Mouse (Mus musculus): ENCODE measurements around the gene Faf1. TPM values are rescaled to one million over a fixed set of nuclear protein-coding genes. Genes with fewer than 3 reads are reported as not detected.

Faf1 gene
- polyA plus RNA-seq, 1 experiment from 2014 or later, result 19.3 TPM

DNA sequence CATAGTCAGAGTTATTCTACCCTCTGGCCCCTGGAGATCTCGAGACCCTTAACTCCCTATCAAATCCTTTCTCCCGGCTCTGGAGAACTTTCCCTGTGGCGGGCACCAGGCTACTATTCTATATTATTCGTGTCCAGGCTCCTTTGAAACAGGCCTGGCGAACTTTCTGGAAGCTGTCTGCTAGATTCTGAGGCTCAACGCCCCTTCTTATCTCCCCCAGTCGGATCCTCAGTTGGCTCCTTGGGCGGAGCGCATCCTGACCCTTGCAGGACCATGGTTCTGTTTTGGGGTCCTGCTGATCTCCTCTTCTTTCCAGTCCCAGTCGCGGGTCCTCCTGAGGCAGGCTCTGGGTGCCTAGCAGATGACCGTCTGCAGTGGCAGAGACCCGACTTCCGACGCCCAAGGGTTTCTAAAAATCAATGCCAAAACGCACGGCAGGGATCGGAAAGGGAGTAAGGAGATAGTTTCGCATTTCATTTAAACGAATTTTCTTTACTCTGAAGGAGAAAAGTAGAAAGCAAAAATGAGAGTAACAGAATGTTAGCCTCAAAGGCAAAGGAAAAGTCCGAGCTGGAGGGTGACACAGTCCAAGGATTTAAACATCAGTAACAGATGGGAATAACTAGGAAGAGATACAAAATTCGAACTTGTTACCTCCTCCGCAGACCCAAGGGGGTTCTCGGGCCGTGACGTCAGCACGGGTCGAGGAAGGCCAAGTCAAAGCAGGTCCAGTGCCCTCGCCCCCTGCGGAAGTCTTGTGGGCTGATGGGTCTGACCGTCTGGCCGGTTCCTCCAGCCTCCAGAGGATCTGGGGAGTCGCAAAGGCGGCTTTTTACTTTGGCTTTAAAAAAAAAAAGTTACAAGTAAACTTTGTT is 300.1 kb downstream of the Faf1 start:
- WGBS, result 2% methylated on average over 34 of the region's 34 CpGs
- H3K27ac ChIP-seq, result no peak overlapping the region
- peaks cover 40% of the 10 kb centered on the region for H3K4me1 ChIP-seq (replicated peaks)
- peaks cover 97% of the 10 kb centered on the region for H3K27me3 ChIP-seq
- peaks cover 2% of the 10 kb centered on the region; the same call in 1 of the 2 replicates for H3K9me3 ChIP-seq (replicated peaks)
- H3K9ac ChIP-seq, result no peak overlapping the region
- no peak for ATAC-seq (replicated peaks; ENCODE audit: insufficient number of reproducible peaks, insufficient read depth, low FRiP score, low read depth)
- H3K36me3 ChIP-seq, result no peaks in the 10 kb centered on the region
- H3K4me2 ChIP-seq, result no peak overlapping the region
- peak overlapping the region; percentile 6; the same call in 1 of the 2 replicates for H3K4me3 ChIP-seq

DNA sequence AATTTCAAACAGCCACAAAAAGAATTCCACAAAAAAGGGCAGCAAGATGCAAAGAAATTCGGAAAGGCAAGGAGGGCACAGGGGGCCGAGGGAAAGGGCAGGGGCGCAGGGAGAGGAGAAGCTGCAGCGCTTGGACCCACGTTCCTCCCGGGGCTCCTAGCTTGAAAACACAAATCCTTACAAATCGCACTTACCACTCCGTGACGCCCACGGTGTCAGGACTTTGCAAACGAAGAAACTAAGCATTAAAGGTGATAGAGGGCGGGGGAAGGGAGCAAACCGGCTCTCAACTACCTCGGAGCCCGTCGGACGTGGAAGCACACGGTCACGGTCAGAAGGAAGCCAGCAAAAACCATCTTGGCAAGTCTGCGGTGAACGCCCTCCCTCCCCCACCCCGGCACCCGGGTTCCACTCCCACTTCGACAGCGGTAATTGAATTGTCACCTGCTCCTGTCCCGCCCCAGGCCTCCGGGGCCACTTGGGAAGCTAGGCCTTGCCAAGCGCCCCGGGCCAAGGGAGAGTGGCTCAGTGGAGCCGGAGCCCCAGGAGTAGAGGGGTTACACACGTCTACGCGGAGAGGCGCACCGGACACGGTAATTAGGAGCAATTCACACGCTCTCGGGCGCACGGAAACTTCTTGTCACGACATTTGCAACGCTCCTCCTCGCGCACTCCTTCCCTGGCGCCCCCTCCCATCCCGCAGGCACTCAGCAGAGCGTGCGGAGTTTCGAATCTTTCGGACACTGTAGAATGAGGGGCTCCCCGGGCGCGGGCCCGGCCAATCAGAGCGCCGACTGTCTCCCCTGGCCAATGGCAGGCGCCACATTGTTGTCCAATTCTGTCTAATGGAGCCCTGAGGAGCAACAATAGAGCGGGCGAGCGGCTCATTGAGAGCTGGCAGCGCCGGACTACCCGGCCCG is 301.0 kb downstream of the Faf1 start, which contains the start of gene Dmrta2:
Gene Dmrta2 (plus strand): TSS at position 906 of the 920 bp plus-strand sequence.
- WGBS, result 1% methylated on average over 63 of the region's 64 CpGs
- Histone ChIP-seq H3K4me2 (peak within 1 kb of the TSS; percentile 79), H3K27me3 (peaks cover 98% of the 10 kb centered on the region), H3K9ac (0 out of 2 replicates have a peak within 1 kb of the TSS, but pooled peaks have one; percentile 15), H3K9me3 (replicated peaks) (peaks cover 2% of the 10 kb centered on the region; the same call in 1 of the 2 replicates), H3K4me1 (replicated peaks) (peaks cover 49% of the 10 kb centered on the region), H3K27ac (no peak within 1 kb of the TSS), H3K4me3 (peak within 1 kb of the TSS; percentile 50), H3K36me3 (no peaks in the 10 kb centered on the region)
- ATAC-seq (replicated peaks; ENCODE audit: insufficient number of reproducible peaks, insufficient read depth, low FRiP score, low read depth), result 0 out of 2 replicates have a peak, but pooled peaks have one; percentile 37

DNA sequence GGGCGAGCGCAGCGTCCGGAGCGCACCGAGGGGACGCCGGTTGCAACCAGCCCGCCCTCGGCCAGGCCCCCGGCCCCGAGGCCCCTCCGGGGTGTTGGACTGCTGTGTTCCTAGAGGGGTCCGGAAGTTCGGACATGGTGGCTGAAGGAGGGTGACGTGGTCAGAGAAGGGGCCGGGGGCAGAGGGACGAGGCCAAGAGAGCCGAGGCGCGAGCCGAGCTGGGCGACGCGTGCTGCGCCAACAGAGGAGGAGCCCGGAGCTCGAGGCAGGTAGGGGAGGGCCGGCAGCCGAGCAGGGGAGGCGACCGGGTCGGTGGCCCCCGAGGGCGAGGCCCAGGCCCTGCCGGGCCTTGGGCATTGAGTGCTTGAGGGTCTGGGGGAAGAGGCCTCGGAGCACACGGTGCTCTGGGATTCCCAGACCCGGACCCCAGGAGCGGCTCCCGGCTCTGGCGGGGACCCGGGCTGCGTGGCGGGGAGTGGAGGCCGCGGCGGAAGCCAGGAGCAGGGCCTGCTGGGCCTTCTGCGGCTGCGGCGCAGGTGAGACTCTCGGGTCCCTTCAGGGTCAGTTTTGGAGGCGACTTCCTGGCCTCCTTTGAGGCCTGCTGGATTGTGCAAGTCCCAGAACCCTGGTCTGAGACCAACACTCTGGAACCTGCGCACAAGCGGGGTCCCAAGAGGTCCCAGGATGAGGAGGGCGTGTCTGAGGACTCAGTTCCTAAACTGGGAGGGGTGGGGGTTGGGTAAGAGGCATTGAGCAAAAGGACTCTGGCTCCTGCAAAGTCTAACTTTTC is 301.9 kb downstream of the Faf1 start:
- 1% methylated on average over 56 of the region's 56 CpGs for WGBS
- Histone ChIP-seq H3K27ac (no peak overlapping the region), H3K36me3 (no peaks in the 10 kb centered on the region), H3K9me3 (replicated peaks) (peaks cover 2% of the 10 kb centered on the region; the same call in 1 of the 2 replicates), H3K4me2 (peak overlapping the region; percentile 79), H3K4me1 (replicated peaks) (peaks cover 54% of the 10 kb centered on the region), H3K27me3 (peaks cover 98% of the 10 kb centered on the region), H3K4me3 (peak overlapping the region; percentile 50), H3K9ac (0 out of 2 replicates have a peak overlapping the region, but pooled peaks have one; percentile 15)
- ATAC-seq (replicated peaks; ENCODE audit: insufficient number of reproducible peaks, insufficient read depth, low FRiP score, low read depth), result no peak; the same call in 1 of the 2 replicates

DNA sequence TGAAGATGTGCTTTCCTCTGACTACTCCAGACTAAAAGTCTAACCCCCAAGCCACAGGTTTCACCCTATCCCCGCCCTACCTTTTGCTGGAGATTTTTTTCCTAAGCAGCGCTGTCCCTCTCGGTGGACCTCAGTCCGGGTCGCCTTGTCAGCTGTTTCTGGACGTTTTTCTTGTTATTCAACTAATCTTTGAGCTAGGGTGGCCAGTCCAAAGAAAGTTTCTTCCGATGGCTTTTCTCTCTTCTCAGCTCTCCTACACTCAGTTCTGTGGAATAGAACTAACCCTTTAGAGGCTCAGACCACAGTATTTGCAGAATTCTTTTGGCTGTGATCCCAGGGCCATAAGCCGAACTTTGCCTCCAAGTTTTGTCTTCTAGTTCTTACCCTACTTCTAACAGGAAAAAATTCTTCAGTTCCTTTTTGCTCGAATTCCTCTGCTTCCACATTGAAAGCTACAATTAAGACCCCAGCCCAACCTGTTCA is 302.5 kb downstream of the Faf1 start:
- H3K9me3 ChIP-seq (replicated peaks), result peaks cover 2% of the 10 kb centered on the region; the same call in 1 of the 2 replicates
- H3K9ac ChIP-seq, result no peak overlapping the region
- H3K27me3 ChIP-seq, result peaks cover 98% of the 10 kb centered on the region
- peak overlapping the region; percentile 50; the same call in 1 of the 2 replicates for H3K4me3 ChIP-seq
- no peaks in the 10 kb centered on the region for H3K36me3 ChIP-seq
- ATAC-seq (replicated peaks; ENCODE audit: insufficient number of reproducible peaks, insufficient read depth, low FRiP score, low read depth), result no peak
- H3K4me2 ChIP-seq, result peak overlapping the region; percentile 79; the same call in 1 of the 2 replicates
- H3K4me1 ChIP-seq (replicated peaks), result peaks cover 61% of the 10 kb centered on the region
- WGBS, result 3% methylated on average over 9 of the region's 9 CpGs
- H3K27ac ChIP-seq, result no peak overlapping the region

DNA sequence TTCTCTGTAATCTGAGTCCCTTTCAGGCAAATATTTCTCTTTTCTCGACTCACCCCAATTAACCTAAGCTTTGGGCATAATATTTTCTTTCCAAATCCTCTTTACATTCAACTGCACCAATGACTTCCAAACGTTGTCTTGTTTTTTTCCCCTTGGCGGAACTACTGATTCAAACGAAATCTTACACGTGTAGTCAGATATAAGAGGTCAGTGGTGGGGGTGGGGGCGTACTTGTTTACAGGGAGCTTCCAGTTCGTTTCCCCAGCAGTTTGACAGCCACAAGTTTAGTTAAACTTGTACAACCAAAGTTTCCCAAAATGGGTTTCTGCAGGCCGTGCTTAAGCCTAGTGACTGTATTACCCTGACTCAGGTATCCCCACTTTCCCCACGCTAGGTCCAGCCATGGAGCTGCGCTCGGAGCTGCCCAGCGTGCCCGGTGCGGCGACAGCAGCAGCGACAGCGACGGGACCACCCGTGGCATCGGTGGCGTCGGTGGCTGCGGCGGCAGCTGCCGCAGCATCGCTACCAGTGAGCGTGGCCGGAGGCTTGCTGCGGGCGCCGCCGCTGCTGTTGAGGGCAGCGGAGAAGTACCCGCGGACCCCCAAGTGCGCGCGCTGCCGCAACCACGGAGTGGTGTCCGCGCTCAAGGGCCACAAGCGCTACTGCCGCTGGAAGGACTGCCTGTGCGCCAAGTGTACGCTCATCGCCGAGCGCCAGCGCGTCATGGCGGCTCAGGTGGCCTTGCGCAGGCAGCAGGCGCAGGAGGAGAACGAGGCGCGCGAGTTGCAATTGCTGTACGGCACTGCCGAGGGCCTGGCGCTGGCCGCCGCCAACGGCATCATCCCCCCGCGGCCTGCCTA is 303.3 kb downstream of the Faf1 start:
- Histone ChIP-seq H3K9me3 (replicated peaks) (peaks cover 2% of the 10 kb centered on the region; the same call in 1 of the 2 replicates), H3K4me1 (replicated peaks) (peaks cover 59% of the 10 kb centered on the region), H3K4me3 (peak overlapping the region; percentile 35), H3K9ac (no peak overlapping the region), H3K4me2 (peak overlapping the region; percentile 52), H3K27ac (no peak overlapping the region), H3K27me3 (peaks cover 97% of the 10 kb centered on the region), H3K36me3 (no peaks in the 10 kb centered on the region)
- WGBS, result 2% methylated on average over 66 of the region's 66 CpGs
- ATAC-seq (replicated peaks; ENCODE audit: insufficient number of reproducible peaks, insufficient read depth, low FRiP score, low read depth), result no peak

DNA sequence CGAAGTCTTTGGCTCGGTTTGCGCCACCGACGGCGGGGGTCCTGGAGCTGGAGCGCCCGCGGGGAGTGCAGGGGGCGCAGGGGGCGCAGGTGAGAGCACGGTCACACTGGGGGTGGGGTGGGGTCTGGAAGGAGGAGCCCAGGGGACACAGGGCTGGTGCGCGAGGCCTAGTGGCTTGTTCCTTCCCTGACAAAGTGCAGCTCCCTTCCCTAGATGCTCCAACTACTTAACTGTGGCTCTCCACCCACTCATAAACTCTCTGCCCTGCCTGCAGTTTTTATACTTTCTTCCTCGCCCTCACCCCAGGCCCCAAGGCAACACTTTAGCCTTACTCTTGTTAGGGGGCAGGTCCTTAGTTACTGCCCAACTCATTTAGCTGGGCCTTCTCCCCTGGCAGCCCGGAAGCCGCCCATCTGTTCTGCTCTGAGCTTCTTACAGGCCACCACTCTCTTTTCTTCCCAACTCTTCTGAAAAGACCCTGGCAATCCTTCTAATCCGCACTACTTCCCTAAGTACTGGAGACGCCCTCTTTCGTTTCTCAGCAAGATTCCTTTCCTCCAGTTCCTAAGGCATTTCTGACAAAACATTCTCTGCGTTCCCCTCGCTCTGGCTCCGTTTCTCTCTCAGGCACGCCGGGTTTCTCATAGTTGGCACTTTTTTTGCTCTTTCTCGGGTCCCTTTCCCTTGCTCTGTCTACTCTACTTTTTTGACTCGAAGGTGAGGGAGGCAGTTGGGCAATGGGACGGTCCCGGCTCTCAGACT is 304.1 kb downstream of the Faf1 start:
- WGBS, result 10% methylated on average over 29 of the region's 29 CpGs
- no peak for ATAC-seq (replicated peaks; ENCODE audit: insufficient number of reproducible peaks, insufficient read depth, low FRiP score, low read depth)
- H3K9ac ChIP-seq, result no peak overlapping the region
- H3K27ac ChIP-seq, result no peak overlapping the region
- peak overlapping the region; percentile 52 for H3K4me2 ChIP-seq
- H3K36me3 ChIP-seq, result no peaks in the 10 kb centered on the region
- H3K9me3 ChIP-seq (replicated peaks), result peaks cover 2% of the 10 kb centered on the region; the same call in 1 of the 2 replicates
- H3K4me3 ChIP-seq, result peak overlapping the region; percentile 35
- peaks cover 52% of the 10 kb centered on the region for H3K4me1 ChIP-seq (replicated peaks)
- H3K27me3 ChIP-seq, result peaks cover 97% of the 10 kb centered on the region

DNA sequence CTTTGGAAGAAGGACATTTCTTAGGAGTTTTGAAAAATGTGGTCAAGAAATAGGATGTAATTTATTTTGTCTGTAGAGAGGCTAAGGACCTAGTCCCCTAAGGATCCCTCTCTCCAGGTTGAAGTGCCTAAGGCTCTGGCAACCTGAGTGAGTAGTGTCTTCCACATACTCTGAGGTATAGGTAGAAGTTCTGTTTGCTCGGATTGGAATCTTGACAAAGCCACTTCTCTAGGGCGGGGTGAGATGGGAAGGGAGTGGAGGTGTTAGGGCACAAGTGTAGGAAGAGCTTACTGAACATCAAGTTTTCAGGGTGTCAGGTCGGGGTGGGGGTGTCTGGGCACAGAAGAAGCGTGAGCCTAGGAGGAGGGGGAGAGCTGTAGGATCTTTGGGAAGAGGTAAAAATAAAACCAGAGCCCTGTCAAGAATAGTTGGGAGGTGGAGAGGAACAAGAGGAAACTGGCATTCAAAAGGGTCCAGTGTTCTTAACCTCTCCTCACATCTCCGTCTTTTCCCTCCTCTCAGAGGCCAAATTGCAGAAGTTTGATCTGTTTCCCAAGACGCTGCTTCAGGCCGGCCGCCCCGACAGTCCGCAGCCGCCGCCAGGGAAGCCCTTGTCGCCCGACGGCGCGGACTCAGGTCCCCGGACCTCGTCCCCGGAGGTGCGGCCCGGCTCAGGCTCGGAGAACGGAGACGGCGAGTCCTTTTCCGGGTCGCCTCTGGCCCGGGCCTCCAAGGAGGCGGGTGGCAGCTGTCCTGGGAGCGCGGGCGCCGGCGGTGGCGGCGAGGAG is 304.9 kb downstream of the Faf1 start:
- Histone ChIP-seq H3K27ac (no peak overlapping the region), H3K4me2 (peak overlapping the region; percentile 81), H3K36me3 (no peaks in the 10 kb centered on the region), H3K27me3 (peaks cover 97% of the 10 kb centered on the region), H3K4me3 (peak overlapping the region; percentile 48), H3K4me1 (replicated peaks) (peaks cover 52% of the 10 kb centered on the region), H3K9me3 (replicated peaks) (no peaks in the 10 kb centered on the region), H3K9ac (no peak overlapping the region)
- no peak for ATAC-seq (replicated peaks; ENCODE audit: insufficient number of reproducible peaks, insufficient read depth, low FRiP score, low read depth)
- WGBS, result 4% methylated on average over 37 of the region's 37 CpGs

DNA sequence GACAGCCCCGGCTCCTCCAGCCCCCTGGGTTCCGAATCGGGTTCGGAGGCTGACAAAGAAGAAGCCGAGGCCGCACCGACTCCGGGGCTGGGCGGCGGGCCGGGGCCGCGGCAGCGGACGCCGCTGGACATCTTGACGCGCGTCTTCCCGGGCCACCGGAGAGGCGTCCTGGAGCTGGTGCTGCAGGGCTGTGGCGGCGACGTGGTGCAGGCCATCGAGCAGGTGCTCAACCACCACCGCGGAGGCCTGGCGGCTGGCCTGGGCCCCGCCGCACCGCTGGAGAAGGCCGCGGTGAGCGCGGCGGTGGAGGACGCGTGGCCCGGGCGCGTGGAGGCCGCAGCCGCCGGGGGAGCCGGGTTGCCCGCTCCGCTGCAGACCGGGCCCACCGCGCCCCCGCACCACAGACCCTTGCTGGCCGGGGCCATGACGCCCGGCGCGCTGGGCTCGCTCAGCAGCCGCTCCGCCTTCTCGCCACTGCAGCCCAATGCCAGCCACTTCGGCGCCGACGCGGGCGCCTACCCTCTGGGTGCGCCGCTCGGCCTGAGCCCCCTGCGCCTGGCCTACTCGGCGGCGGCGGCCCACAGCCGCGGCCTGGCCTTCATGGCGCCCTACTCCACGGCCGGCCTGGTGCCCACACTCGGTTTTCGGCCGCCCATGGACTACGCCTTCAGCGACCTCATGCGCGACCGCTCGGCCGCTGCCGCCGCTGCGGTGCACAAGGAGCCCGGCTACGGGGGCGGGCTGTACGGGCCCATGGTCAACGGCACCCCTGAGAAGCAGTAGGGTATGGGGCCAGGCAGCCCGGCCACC is 305.7 kb downstream of the Faf1 start:
- H3K27ac ChIP-seq, result no peak overlapping the region
- peaks cover 97% of the 10 kb centered on the region for H3K27me3 ChIP-seq
- ATAC-seq (replicated peaks; ENCODE audit: insufficient number of reproducible peaks, insufficient read depth, low FRiP score, low read depth), result no peak; the same call in 1 of the 2 replicates
- peaks cover 49% of the 10 kb centered on the region for H3K4me1 ChIP-seq (replicated peaks)
- peak overlapping the region; percentile 48 for H3K4me3 ChIP-seq
- WGBS, result 2% methylated on average over 78 of the region's 99 CpGs
- H3K36me3 ChIP-seq, result no peaks in the 10 kb centered on the region
- H3K9ac ChIP-seq, result peak overlapping the region; percentile 26; the same call in 1 of the 2 replicates
- no peaks in the 10 kb centered on the region for H3K9me3 ChIP-seq (replicated peaks)
- H3K4me2 ChIP-seq, result peak overlapping the region; percentile 81
